Mouse (Mus musculus) heart, postnatal 36 days (tissue): ENCODE results near the gene Inca1. TPM values are rescaled to one million over a fixed set of nuclear protein-coding genes. Genes with fewer than 3 reads are reported as not detected.

Experiments
- DNase-seq, 2 experiments: peaks; one replicate each; pipeline ENCODE4 v3.0.0; 2021 to 2022
- intact Hi-C: fragments of 180-260 bp; cut with DNase I; formaldehyde crosslinking; loops from one replicate; pipeline ENCODE4 v1.15.1; 2025
- total RNA-seq, 2 experiments: library from RNA; stranded (reverse); gene quantifications; 2 replicates each; pipeline ENCODE4 v1.2.3; 2021

Inca1 gene
- total RNA-seq, 2 experiments from 2014 or later = 4.5 to 6.3 TPM

DNA sequence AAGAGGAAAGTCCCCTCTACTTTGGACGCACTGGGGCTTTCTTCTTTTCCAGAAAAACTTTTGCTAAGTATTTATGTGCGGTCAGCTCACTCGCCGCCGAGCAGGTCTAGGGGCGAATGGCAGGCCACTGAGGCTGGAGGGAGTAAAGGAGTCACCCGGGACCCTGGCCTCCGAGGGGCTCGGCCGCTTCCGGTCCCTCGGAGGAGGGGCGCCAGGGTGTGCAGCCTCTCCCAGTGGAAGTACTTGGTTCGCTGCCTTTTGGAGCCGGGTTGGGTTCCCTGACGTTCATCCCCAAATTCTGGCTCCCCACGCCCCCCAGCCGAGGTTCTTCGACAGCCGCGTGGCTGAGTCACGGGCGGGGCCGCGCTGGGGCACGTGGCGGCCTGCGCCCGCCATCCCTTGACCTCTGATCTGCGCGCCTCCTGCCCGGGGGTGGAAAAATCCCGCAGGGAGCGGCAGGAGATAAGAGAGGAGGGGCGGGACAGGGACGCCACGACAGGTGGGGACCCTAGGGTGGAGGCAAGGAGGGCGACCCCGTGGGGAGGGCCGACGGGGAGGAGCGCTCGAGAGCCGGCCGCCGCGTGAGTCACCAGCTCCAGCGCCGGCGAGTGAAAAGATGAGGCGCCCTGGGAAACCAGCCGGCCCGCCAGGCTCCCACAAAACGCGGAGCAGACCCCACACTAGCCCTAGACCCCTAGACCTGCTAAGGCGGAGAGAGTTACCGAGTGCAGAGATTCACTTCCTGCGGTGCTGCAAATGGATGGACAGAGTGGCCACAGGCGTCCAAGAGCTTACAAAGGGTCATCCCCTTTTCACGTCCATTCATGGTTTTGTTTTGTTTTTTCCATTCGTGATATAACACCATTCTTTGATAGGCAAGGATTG is 44.1 kb downstream of the Inca1 start:
- intact Hi-C loops = loop anchor here (1.0 to 10.0 kb wide), 3 partner anchors 12 to 661 kb away; partner anchors contain the start of genes Gabarap, Inca1, Kif1c and Phf23
- peak; percentile 66 to 83 for DNase-seq

- peak; percentile 80 to 89 for DNase-seq
- intact Hi-C loops = loop anchor here (2.0 to 10.0 kb wide), 2 partner anchors 46 to 660 kb away; partner anchors contain the start of genes Gabarap, Inca1, Kif1c and Phf23
Observed at GRCm38 (mm10) chr11:70654923-70655570, 44.9 kb downstream of the Inca1 start.

DNA sequence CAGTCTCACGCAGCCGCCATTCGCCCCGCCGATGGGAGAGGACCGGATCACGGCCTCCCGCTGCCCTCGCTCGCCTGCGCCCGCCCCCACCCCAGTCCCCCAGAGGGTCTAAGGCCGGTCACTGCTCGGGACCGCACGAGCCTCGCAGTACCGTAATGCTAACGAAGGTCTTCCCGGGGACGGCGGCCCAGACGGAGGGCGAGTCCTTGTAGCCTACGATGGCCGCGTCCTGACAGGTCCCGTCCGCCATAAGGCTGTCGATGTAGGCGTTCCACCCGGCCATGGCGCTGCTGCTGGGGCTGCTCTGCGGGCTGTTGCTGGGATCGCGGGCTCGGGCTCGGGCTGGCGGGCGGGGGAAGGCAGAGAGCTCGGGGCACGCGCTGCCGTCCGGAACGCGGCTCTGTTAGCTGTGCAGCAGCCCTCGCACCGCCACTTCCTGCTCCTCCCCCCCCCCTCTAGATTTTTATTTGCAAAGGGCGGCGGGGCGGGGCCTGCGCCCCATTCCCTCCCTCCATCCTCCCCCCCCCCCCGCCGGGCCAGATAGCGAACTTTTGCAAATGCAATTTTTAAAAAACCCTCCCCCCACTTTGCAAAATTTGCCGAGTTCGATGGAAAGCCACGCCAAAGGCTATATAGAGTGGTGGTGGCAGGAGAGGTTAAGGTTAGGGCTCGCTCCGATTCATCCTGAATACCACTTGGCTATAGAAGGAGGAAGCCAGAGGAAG is 45.6 kb downstream of the Inca1 start, which contains the start of gene Pfn1:
Gene Pfn1 (minus strand): TSS at position 447 of the 725 bp plus-strand sequence.
- intact Hi-C loops = loop anchor here (2.0 to 10.0 kb wide), 2 partner anchors 46 to 660 kb away; partner anchors contain the start of genes Gabarap, Inca1, Kif1c and Phf23
- peak; percentile 77 to 81 for DNase-seq

DNA sequence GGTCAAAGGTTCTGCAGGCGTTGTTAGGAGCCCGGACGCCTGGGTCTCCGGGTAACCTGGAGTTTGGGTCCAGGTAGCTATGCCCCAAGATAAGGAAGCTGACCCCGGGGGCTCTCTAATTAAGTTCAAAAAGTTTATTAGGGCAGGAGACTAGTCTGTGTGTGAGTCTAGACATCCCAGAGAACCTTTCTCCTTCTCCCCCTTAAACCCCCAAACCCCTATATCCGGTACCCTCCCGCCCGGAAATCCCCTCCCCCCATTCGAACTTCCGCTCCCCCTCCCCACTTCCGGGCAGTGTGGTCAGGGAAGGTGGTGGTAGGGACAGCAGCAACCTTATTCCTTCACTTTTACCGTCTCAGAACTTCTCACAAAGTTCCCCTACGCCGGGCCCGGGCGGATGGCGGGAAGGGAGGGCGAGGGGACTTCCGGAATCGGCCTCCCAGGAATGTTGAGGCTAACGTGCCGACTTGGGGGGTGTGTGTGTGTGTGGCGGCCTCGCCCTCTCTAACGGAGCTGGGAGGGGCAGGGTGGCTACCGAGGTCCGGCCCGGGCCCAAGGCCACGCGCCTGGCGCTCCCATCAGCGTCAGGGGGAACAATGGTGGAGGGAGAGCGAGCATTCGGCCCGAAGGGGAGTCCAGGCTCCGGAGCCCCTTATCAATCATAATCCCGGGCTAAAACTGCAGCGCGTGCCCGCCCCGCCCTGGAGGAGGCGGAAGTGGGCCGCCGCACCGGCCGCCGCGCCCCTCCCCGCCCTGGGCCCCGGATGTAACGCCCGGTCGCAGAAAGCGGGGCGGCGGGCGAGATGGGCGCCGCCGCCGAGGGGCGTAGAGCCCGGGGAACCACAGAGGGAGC is 46.4 kb downstream of the Inca1 start:
- intact Hi-C loops = loop anchor here (2.0 to 10.0 kb wide), 2 partner anchors 47 to 659 kb away; partner anchors contain the start of genes Gabarap, Inca1, Kif1c and Phf23

DNA sequence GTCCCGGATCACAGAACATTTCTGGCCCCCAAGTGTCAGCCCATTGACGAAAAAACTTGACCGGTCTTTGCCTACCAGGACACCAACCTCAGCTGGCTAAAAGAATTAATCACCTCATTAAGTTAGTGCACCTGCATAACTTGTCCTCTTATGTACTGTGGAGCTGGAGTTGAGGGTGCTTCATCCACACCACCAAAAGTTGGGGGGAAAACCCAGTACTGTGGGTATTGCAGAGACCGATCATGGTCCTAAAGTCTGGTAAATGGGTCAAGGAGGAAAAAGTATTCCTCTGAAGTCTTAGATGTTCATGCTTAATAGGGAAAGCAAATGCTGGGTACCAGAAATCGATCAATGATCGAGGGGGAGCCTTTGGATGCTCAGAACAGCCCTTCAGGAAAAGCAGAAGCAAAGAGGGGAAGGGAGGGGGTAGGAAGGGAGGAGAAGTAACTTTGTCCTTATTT is 47.0 kb downstream of the Inca1 start:
- no peak for DNase-seq
- intact Hi-C loops = loop anchor here (10.0 kb wide), 1 partner anchor 658 kb away; the partner anchor contains the start of genes Gabarap and Phf23

More for the DNA sequence above, 46.4 kb downstream of the Inca1 start:
- DNase-seq = peak; percentile 71 to 80

DNA sequence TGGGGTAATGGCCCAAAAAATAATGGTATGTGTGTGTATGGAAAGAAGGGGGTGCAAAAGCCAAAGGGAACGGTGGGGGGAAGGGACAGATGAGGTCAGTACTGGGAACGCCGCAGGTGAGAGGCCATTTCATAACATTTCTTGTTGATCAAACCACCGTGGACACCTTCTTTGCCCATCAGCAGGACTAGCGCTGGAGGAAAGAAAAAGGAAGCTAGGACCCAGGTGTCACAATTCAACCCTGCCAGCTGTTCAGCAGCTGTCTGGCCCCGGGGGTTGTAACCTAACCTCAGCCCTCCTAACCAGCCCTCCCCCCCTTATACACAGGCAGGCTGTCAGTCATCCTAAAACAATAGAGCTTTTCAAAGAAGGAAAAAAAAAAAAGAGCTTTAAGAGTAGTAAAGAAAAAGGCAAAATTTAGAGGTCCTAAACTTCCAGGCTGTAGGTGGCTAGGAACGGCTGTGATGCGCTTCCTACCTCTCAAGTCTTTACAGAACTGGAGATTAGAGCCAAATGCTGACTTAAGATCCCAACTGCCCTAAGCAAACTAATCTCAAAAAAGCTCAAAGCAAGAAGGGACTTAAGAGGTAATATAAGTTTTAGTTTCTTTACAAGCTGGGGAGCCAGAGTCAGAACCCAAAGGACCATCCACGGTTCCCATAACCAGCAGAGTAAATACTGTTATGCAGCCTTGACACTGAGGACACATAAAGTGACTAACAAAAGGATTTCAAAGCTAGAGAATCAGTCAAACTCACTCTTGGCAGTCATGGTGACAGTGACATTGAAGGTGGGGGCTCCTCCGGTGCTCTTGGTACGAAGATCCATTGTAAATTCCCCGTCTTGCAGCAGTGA is 47.7 kb downstream of the Inca1 start:
- no peak for DNase-seq

DNA sequence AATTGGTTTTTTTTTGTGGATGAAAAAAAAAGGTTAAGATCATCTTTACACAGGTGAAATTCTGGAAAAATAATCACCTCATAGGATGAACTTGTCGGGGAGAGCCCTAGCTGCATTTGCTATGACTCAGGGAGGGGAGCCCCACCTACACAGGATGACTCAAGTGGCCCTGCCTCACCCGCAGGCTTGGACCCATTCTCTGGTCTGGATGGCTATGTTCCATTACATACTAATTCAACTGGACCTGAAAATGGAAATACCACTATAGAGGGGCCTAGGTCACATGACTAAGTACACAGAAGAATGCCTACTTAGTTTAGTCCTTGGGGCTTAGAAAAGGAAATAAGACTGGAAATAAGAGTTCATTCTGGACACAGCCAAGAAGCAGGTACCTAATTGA is 48.6 kb downstream of the Inca1 start:
- intact Hi-C loops = loop anchor here (10.0 kb wide), 1 partner anchor 657 kb away; the partner anchor contains the start of genes Gabarap and Phf23
- DNase-seq = no peak

More for the DNA sequence above, 47.7 kb downstream of the Inca1 start:
- intact Hi-C loops = loop anchor here (10.0 kb wide), 1 partner anchor 657 kb away; the partner anchor contains the start of genes Gabarap and Phf23

GRCm38 (mm10) chr11:70650322-70651175 is 49.4 kb downstream of the Inca1 start:
- intact Hi-C loops = loop anchor here (10.0 kb wide), 1 partner anchor 656 kb away; the partner anchor contains the start of genes Gabarap and Phf23

DNA sequence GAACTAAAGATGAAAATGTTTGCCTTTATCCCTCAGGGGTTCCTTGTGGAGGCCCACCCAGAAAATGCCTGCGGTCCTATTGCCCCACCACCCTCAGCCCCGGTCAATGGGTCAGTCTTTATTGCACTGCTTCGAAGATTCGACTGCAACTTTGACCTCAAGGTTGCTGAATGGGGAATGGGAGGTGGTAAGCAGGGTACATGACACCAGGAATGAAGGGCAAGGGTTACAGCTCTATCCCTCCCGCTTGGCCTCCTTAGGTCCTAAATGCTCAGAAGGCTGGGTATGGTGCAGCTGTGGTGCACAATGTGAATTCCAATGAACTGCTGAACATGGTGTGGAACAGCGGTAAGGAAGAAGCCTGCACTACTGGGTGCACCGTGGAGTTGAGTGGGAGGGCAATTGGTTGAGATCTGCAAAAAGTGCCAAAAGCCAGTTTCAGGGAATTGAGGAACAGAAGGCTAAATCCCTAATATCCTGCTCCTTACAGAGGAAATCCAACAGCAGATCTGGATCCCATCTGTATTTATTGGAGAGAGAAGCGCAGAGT is 50.7 kb downstream of the Inca1 start:
- DNase-seq = no peak
- intact Hi-C loops = loop anchor here (10.0 kb wide), 1 partner anchor 414 kb away; the partner anchor contains the start of genes 0610010K14Rik, Gm21988 and Rnasek

More at GRCm38 (mm10) chr11:70650322-70651175, 49.4 kb downstream of the Inca1 start:
- DNase-seq = no peak

DNA sequence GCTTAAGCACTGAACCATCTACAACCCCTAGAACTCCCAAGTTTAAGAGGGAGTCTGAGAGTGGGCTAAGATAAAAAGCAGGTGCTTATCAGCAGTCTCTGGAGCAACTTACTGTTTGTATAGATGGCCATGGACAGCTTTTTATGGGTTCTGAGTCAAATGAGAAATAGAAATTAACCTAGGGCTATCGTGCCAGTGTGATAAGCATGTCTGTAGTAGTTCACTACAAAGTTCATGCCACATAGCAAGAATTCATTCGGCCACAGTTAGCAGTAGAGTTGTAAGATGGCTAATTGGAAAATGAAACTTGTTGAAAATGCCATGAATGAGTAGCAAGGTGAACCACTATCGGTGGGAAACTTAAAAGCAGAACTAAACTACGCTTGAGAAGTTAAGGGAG is 51.4 kb downstream of the Inca1 start:
- no peak for DNase-seq
- intact Hi-C loops = loop anchor here (10.0 kb wide), 1 partner anchor 414 kb away; the partner anchor contains the start of genes 0610010K14Rik, Gm21988 and Rnasek

DNA sequence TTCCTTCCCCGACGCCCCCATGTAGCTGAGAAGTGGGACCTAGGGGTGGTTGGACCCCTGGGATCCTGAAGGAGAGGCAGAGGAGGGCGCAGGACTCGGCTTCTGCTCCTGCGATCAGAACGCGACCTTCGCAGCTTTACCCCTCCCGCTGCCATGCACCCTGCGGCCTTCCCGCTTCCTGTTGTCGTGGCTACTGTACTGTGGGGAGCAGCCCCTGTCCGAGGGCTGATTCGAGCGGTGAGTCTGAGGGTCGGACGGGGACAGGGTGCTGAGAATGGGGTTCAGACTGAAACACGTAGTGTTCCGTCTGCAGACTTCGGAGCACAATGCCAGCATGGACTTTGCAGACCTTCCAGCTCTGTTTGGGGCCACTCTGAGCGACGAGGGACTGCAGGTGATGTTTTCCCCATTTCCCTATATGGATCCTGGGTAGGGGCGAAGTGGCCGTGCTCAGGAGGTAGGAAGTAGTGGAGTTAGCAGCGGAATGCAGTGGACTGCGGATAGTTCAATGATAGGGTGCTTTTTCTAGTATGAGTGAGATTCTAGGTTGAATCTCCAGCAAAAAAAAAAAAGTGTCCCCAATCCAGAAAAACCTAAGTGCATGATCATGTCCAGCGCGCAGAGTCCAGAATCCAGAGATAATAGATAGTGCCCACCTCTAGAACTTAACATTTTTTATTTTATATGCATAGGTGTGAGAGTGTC is 52.1 kb downstream of the Inca1 start:
- DNase-seq = peak in 1 of 2 experiments; percentile 40
- intact Hi-C loops = loop anchor here (10.0 kb wide), 1 partner anchor 413 kb away; the partner anchor contains the start of genes 0610010K14Rik, Gm21988 and Rnasek

DNA sequence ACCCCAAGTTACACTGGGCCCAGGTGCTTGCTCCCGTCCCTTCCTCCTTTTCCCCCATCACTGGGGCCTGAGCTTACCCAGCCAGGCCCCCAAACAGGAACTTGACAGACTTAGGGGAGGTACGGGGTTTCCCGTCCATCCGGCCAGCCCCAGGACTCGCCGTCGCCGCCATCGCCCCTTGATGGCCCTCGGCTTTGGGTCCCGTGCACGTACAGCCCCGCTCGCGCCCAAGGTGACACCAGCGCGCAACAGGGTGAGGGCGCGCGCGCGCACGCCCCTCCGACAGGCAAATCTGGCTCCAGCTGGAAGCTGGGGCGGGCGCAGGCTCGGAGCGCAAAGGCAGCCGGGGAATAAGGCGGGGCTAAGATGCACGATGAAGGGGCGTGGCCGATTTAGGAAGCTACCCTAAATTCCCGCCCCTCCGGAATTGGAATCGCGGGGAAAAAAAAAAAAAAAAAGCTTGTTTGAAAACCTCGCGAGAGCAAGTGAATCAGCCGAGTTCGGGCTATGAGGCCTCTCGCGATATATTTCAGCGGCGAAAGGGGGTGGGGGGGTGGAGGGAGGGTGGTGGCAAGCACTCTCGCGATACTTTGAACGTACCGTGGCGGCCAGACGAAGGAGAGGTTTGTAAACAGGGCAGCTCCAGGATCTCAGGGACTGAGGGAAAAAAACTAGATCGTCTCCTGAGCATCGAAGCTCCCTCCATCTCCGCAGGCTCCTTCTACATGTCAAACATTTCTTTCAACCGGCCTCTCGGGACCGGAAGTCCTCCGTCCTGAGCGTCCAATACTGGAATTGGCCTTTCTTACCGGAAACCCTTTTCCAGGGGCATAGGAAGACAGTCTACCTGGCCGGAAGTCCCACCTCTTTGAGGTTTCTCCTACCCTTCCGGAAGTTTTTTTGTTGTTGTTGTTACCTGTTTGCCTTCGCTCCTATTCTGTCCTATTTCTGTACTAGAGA is 53.0 kb downstream of the Inca1 start, which contains the start of the genes Rnf167 and Slc25a11:
Gene Rnf167 (plus strand): TSS at position 545 of the 960 bp plus-strand sequence.
Gene Slc25a11 (minus strand): TSS at position 789 of the 960 bp plus-strand sequence.
- DNase-seq = peak; percentile 94
- intact Hi-C loops = loop anchor here (10.0 kb wide), 1 partner anchor 412 kb away; the partner anchor contains the start of genes 0610010K14Rik, Gm21988 and Rnasek

DNA sequence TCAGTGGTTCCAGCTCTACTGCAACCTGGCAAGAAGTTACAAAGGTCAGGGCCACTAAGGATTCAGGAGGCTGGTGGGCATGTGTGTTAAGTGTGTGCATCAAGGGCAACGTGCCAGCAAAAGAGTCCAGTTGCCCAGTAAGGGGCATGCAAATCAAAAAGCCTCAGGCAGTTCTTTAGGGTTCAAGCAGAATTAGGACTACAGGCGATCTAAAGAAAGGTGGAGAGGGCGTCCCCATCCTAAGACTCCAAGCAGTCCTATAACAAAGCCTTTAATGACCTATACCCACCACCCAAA is 53.7 kb downstream of the Inca1 start:
- intact Hi-C loops = loop anchor here (10.0 kb wide), 1 partner anchor 411 kb away; the partner anchor contains the start of genes 0610010K14Rik, Gm21988 and Rnasek
- DNase-seq = no peak
